Mouse (Mus musculus): Measurements from ENCODE around the gene Soga1. TPM values are rescaled to one million over a fixed set of nuclear protein-coding genes. Genes with fewer than 3 reads are reported as not detected.

Gene Soga1
- polyA plus RNA-seq, 2 experiments = 1.6 to 1.8 TPM

DNA sequence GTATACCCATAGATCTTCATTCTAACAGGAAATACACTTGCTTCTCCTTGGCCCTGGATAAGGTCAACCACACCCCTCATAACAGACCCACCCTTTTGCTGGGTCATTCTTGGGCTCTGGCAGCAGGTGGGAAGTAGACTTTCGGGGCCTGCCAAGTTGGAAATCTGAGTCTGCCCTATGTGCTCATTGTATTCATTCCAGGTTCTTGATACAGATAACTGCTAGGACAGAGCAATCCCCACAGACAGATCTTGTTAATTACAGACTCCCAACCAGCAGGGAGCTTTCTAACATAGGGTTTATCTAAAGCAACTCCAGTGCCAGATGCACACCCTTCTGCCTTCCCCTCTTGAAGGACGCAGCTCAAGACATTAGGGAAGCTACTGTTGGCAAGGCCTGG is 96.2 kb downstream of the Soga1 start:
- peak; percentile 59 to 67 (median 66) for DNase-seq (ENCODE audit: low read depth in 3 of 3, low spot score in 3 of 3)
- H3K9me3 ChIP-seq (ENCODE audit: control insufficient read depth, low read length) = no peaks in the 10 kb centered on the region
- no peak for TF ChIP-seq CTCF (IDR thresholded peaks at IDR 0.05; ENCODE audit: low read depth)
- peak; percentile 38; the same call in 1 of the 2 replicates for TF ChIP-seq EP300 (IDR thresholded peaks at IDR 0.05; ENCODE audit: low read depth)
- peak overlapping the region in 1 of 2 experiments; percentile 24; a peak in 2 of 4 replicates for H3K4me3 ChIP-seq (ENCODE audit: insufficient read depth in 1 of 2, low read depth in 2 of 2, low read length in 2 of 2)
- peak; percentile 94 for ATAC-seq (ENCODE audit: insufficient read depth)
- H3K9ac ChIP-seq (replicated peaks) = peak overlapping the region; percentile 2
- no peaks in the 10 kb centered on the region; the same call in 1 of the 2 replicates for H3K36me3 ChIP-seq (replicated peaks; ENCODE audit: control insufficient read depth, insufficient read depth, low read depth)
- H3K27me3 ChIP-seq (ENCODE audit: control insufficient read depth, insufficient read depth, low read length) = no peaks in the 10 kb centered on the region
- H3K4me1 ChIP-seq (replicated peaks; ENCODE audit: control insufficient read depth in 2 of 2, insufficient read depth in 2 of 2, low read length in 1 of 2) = peaks cover 28 to 30% of the 10 kb centered on the region in 2 experiments
- 7% methylated on average over 2 of the region's 2 CpGs for WGBS (ENCODE audit: insufficient replicate concordance)
- H3K27ac ChIP-seq = peak overlapping the region; percentile 95
- peak overlapping the region; percentile 65 for H3K4me2 ChIP-seq (ENCODE audit: low read depth)

DNA sequence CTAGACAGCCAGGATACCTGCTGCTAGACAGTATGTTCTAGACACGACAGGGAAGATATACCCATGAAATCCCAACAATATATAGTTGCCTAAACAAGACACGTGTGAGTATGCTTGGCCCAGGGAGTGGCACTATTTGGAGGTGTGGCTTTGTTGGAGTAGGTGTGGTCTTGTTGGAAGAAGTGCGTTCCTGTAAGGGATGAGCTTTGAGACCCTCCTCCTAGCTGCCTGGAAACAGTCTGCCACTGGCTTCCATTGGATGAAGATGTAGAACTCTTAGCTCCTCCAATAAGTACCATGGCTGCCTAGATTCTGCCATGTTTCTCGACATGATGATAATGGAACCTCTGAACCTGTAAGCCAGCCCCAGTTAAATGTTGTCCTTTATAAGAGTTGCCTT is 97.8 kb downstream of the Soga1 start:
- H3K4me3 ChIP-seq (ENCODE audit: insufficient read depth in 1 of 2, low read depth in 2 of 2, low read length in 2 of 2) = no peak overlapping the region
- no peak for ATAC-seq (ENCODE audit: insufficient read depth)
- H3K4me1 ChIP-seq (replicated peaks; ENCODE audit: control insufficient read depth in 2 of 2, insufficient read depth in 2 of 2, low read length in 1 of 2) = peaks cover 22 to 24% of the 10 kb centered on the region in 2 experiments
- no peaks in the 10 kb centered on the region for H3K36me3 ChIP-seq (replicated peaks; ENCODE audit: control insufficient read depth, insufficient read depth, low read depth)
- TF ChIP-seq EP300 (IDR thresholded peaks at IDR 0.05; ENCODE audit: low read depth) = no peak
- no peak overlapping the region for H3K4me2 ChIP-seq (ENCODE audit: low read depth)
- H3K27me3 ChIP-seq (ENCODE audit: control insufficient read depth, insufficient read depth, low read length) = no peaks in the 10 kb centered on the region
- DNase-seq (ENCODE audit: low read depth in 3 of 3, low spot score in 3 of 3) = no peak
- 49% methylated on average over 4 of the region's 4 CpGs for WGBS (ENCODE audit: insufficient replicate concordance)
- no peak overlapping the region for H3K9ac ChIP-seq (replicated peaks)
- no peaks in the 10 kb centered on the region for H3K9me3 ChIP-seq (ENCODE audit: control insufficient read depth, low read length)
- no peak overlapping the region for H3K27ac ChIP-seq

- no peak overlapping the region for H3K4me3 ChIP-seq (ENCODE audit: insufficient read depth in 1 of 2, low read depth in 2 of 2, low read length in 2 of 2)
- ATAC-seq (ENCODE audit: insufficient read depth) (no peak), DNase-seq (ENCODE audit: low read depth in 3 of 3, low spot score in 3 of 3) (no peak)
- peaks cover 22 to 24% of the 10 kb centered on the region in 2 experiments for H3K4me1 ChIP-seq (replicated peaks; ENCODE audit: control insufficient read depth in 2 of 2, insufficient read depth in 2 of 2, low read length in 1 of 2)
- H3K4me2 ChIP-seq (ENCODE audit: low read depth) = no peak overlapping the region
- TF ChIP-seq EP300 (IDR thresholded peaks at IDR 0.05; ENCODE audit: low read depth) (no peak), CTCF (IDR thresholded peaks at IDR 0.05; ENCODE audit: low read depth) (no peak)
- 76% methylated on average over 2 of the region's 2 CpGs for WGBS (ENCODE audit: insufficient replicate concordance)
- no peaks in the 10 kb centered on the region for H3K36me3 ChIP-seq (replicated peaks; ENCODE audit: control insufficient read depth, insufficient read depth, low read depth)
- no peaks in the 10 kb centered on the region for H3K9me3 ChIP-seq (ENCODE audit: control insufficient read depth, low read length)
- no peak overlapping the region for H3K9ac ChIP-seq (replicated peaks)
- no peaks in the 10 kb centered on the region for H3K27me3 ChIP-seq (ENCODE audit: control insufficient read depth, insufficient read depth, low read length)
- no peak overlapping the region for H3K27ac ChIP-seq
Observed at GRCm38 (mm10) chr2:156980059-156980458, 99.0 kb downstream of the Soga1 start.

GRCm38 (mm10) chr2:156976711-156977110 is 102.3 kb downstream of the Soga1 start:
- Histone ChIP-seq H3K4me3 (ENCODE audit: insufficient read depth in 1 of 2, low read depth in 2 of 2, low read length in 2 of 2) (no peak overlapping the region), H3K27ac (no peak overlapping the region), H3K9ac (replicated peaks) (no peak overlapping the region), H3K27me3 (ENCODE audit: control insufficient read depth, insufficient read depth, low read length) (no peaks in the 10 kb centered on the region), H3K4me2 (ENCODE audit: low read depth) (no peak overlapping the region), H3K9me3 (ENCODE audit: control insufficient read depth, low read length) (no peaks in the 10 kb centered on the region), H3K36me3 (replicated peaks; ENCODE audit: control insufficient read depth, insufficient read depth, low read depth) (no peaks in the 10 kb centered on the region), H3K4me1 (replicated peaks; ENCODE audit: control insufficient read depth in 2 of 2, insufficient read depth in 2 of 2, low read length in 1 of 2) (peaks cover 10 to 11% of the 10 kb centered on the region in 2 experiments)
- ATAC-seq (ENCODE audit: insufficient read depth) (no peak), DNase-seq (ENCODE audit: low read depth in 3 of 3, low spot score in 3 of 3) (no peak)
- TF ChIP-seq CTCF (IDR thresholded peaks at IDR 0.05; ENCODE audit: low read depth) (no peak), EP300 (IDR thresholded peaks at IDR 0.05; ENCODE audit: low read depth) (no peak)

- no peak overlapping the region for H3K27ac ChIP-seq
- H3K4me1 ChIP-seq (replicated peaks; ENCODE audit: control insufficient read depth in 2 of 2, insufficient read depth in 2 of 2, low read length in 1 of 2) = peaks cover 0 to 4% of the 10 kb centered on the region in 2 experiments; a peak in 1 of 4 replicates
- H3K27me3 ChIP-seq (ENCODE audit: control insufficient read depth, insufficient read depth, low read length) = no peaks in the 10 kb centered on the region
- H3K4me2 ChIP-seq (ENCODE audit: low read depth) = no peak overlapping the region
- DNase-seq (ENCODE audit: low read depth in 3 of 3, low spot score in 3 of 3) (no peak), ATAC-seq (ENCODE audit: insufficient read depth) (no peak)
- TF ChIP-seq EP300 (IDR thresholded peaks at IDR 0.05; ENCODE audit: low read depth) (no peak), CTCF (IDR thresholded peaks at IDR 0.05; ENCODE audit: low read depth) (no peak)
- H3K9me3 ChIP-seq (ENCODE audit: control insufficient read depth, low read length) = no peaks in the 10 kb centered on the region
- no peak overlapping the region for H3K9ac ChIP-seq (replicated peaks)
- WGBS (ENCODE audit: insufficient replicate concordance) = 29% methylated on average over 2 of the region's 2 CpGs
- H3K36me3 ChIP-seq (replicated peaks; ENCODE audit: control insufficient read depth, insufficient read depth, low read depth) = no peaks in the 10 kb centered on the region
- H3K4me3 ChIP-seq (ENCODE audit: insufficient read depth in 1 of 2, low read depth in 2 of 2, low read length in 2 of 2) = no peak overlapping the region
Observed at GRCm38 (mm10) chr2:156974967-156975366, 104.1 kb downstream of the Soga1 start.

Data from liver, embryonic 14.5 days (tissue).